Mouse (Mus musculus): Measurements from ENCODE around the gene Gm10282.

Gm10282 gene

DNA sequence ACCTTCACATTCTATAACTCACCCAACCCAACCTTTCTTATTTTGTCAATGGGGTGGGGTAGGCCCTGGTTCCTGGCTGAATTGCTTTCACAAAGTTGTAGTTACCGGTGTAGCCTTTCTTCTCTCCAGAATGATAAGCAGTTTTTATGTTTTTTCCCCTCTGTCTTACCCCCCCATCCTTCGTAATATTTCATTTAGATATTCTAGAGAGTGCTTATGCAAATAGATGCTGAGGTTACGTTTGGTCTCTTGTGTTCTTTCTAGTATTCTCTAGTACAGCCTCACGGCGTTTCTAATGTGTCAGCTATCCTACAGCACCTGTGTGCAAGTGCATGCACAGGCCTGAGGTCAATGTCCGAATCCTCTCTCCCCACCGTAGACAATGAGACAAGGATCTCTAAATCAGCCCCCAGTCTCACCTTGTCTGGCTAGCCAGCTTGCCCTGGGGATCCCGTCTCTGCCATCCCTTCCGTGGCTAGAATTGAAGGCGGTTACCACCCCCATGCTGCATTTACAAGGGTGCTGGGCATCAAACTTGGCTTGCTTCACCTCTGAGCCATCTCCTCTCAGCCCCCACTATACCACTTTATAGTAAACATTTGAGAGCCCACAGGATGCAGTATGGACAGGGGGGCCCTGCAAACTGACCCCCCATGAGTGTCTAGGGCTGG, 19.1 kb upstream of the Gm10282 start:
- in situ Hi-C loops (cut with MboI; ENCODE audit: low sequenced_read_pairs), result no loop called here

DNA sequence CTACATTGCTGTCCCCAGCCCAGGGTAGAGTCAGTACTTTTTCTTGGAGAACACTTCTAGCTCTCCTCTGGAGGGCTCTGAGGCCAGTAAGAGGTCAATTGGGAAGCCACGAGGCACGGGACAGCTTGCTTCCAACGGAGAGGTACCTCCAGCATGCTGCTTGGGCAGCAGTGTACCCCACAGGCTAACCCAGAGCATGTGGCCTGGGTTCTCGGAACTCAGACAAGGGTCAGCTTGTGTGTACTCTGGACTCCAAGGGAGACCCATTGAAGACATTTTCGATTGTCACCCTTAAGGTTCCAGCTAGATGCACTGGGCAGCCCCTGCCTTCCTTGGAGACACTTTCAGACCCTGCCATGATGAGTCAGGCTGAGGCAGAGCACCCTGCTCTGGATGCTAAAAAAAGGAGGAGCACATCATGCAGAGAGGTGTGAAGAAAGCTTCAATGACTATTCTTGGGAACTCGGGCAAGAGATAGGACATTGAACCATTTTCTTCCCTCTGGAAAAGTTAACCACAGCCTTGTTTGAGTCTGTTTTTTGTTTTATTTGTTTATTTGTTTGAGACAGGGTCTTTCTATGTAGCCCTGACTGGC, 18.2 kb upstream of the Gm10282 start:
- in situ Hi-C loops (cut with MboI; ENCODE audit: low sequenced_read_pairs), result no loop called here

DNA sequence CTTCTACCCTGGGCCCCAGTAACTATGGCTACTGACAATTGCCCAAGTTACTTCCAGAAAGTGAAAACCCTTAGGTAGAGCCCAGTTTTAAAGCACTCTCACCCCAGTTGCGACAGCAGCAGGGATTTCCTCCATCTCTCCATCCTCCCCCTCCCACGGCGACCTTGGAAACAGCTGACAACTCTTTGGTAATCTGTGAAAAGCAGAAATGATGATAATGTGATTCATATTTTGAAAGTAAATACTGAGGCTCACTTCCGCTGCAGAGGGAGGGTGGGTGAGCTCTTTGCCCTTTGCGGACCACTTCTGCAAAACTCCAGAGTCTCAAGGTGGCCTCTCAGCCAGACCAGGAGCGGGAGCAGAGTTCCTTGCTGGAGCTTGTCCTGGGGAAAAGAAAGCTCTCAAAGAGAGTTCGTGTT, 17.4 kb upstream of the Gm10282 start:
- in situ Hi-C loops (cut with MboI; ENCODE audit: low sequenced_read_pairs), result no loop called here

DNA sequence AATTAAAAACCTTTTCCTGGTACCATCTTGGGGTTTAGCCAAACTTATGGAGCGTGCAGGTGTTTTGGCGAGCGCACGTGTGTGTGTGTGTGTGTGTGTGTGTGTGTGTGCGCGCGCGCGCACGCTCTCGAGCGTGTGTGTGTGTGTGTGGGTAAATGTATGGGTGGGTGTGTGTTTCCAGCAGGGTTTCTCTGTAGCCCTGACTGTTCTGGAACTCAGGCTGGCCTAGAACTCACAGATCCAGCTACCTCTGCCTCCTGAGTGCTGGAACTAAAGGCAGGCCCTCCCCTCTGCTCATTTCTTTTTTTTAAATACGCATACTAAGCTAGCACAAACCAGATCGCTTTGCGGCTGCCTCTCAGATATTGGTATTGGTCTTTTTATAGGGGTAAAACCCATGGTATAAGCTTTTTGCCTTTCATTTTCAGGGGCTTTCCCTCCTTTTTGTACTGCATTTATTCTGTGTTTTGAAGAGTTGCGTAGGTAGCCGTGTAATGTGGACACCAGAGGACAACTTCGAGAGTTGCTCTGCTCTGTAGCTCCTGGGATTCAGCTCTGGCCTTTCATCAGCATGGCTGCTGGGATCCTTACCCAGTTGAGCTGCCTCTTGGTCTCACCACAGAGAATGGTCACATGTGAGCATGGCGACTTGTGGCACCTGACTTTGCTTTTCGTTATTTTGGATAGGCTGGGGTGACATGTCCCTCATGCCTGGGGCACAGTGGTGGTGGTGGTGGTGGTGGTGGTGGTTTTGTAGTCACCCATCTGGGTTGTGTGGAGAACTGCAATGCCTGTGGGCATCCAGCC, 16.8 kb upstream of the Gm10282 start:
- in situ Hi-C loops (cut with MboI; ENCODE audit: low sequenced_read_pairs), result no loop called here

DNA sequence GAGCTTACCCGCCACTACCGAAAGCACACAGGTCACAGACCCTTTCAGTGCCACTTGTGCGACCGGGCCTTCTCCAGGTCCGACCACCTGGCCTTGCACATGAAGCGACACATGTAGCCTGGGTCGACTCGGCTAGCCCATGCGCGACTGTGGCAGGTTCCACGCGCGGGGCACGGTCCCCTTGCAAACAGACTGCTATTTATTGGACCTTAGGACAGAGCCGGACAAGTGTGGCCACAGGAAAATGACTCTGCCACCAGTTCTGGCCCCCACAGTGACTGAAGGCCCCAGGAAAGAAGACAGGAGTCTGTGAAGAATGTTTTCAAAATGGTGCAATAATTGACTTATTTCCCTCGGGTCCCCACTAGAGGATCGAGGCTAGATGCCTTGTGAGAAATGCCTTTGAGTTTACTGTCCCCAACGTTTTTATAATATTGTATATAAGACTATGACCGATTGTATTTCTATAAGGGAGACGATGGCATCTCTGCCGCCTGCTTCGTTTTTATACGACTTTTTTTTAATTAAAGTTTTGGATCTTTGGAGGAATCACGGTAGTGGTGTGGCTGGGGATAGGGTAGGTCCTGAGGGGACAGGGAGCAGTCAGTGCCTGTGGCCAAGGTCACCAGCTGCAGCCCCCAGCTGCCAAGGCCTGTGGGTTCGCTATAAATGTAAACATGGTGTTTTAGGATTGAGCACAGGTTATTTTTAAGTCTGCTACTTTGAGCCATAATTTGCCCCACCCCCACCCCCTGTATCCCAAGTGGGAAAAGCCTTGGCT, 15.9 kb upstream of the Gm10282 start:
- in situ Hi-C loops (cut with MboI; ENCODE audit: low sequenced_read_pairs), result no loop called here

DNA sequence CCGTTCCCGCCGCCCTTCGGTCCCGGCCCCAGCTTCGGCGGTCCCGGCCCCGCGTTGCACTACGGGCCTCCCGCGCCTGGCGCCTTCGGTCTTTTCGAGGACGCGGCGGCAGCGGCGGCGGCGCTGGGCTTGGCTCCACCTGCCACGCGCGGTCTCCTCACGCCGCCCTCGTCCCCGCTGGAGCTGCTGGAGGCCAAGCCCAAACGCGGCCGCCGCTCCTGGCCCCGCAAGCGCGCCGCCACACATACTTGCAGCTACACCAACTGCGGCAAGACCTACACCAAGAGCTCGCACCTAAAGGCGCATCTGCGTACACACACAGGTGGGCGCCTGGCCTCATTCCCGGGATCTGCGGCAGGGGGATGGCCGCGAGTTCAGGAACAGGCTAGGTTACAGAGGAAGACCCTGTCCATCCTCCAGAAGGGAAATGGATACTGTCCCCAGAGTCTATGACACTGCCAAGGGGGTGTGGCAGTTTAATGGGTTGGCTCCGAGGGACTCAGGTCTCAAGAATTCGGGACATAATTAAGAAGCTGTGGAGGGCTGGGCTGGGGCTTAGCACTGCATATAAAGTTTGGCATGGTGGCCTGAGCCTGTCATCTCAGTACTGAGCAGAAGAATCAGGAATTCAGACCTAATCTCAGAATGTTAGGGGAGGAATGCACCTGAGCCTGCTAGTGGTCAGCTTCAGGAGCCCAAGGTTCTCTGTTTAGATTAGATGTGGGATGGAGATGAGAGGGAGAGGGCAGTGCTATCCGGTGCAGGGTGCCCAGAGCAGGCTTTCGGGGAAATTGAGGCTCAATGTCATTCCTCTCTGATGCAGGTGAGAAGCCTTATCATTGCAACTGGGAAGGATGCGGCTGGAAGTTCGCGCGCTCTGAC, 15.1 kb upstream of the Gm10282 start:
- in situ Hi-C loops (cut with MboI; ENCODE audit: low sequenced_read_pairs), result no loop called here

DNA sequence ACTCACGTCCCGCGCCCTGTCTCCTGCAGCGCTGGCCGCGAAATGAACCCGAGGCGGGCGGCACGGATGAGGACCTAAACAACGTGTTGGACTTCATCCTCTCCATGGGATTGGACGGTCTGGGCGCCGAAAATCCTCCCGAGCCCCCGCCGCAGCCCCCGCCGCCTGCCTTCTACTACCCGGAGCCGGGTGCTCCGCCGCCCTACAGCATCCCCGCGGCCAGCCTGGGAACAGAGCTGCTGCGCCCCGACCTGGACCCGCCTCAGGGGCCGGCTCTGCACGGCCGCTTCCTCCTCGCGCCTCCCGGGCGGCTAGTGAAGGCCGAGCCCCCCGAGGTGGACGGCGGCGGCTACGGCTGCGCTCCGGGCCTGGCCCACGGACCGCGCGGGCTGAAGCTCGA, 14.3 kb upstream of the Gm10282 start:
- in situ Hi-C loops (cut with MboI; ENCODE audit: low sequenced_read_pairs), result no loop called here

DNA sequence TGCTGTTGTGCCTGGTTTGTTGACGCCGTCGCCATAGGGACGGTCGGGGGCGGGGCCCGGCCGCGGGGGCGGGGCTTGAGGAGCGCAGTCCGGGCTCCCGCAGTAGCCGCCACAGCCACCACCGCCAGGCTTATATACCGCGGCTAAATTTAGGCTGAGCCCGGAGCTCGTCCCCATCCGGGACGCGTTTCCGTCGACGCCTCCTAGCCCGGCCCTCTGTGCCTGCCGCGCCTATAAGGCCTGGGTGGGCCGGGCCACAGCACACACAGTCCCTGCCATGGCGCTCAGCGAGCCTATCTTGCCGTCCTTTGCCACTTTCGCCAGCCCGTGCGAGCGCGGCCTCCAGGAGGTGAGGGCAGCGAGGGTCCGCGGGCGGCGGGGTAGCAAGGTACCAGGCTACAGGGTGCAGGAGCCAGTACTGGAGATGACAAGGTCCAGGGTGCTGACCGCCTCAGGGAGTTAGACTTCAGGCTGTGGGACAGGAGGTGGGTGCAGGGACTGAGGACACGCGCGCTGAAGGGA, 13.8 kb upstream of the Gm10282 start, which contains the start of gene Klf2:
TSS of gene Klf2 (plus strand) at position 233 of the 522 bp plus-strand sequence.
- in situ Hi-C loops (cut with MboI; ENCODE audit: low sequenced_read_pairs), result no loop called here

DNA sequence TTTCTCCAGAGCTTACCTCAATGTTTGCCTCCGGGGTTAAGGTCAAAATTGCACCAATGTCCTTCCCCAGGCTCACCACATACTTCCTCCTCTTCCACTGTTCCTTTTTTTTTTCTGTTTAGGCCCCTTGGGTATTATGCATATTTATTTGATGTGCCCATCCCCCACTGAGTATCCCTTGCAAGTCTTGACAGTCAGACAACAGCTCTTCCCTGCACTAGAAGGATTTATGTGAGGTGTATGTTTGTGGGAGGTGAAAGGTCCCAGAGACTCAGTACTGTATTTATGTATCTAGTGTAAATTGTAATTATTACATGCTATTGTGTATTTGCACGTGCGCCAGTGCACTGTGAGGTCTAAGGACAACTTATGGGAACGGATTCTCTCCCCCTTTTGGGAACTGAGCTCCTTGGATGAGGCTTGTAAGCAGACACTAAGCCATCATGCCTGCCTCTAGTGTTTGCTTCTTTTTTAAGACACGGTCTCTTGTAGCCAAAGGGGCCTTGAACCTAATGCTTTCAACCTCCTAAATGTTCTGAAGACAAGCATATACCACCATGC, 12.8 kb upstream of the Gm10282 start:
- in situ Hi-C loops (cut with MboI; ENCODE audit: low sequenced_read_pairs), result no loop called here

DNA sequence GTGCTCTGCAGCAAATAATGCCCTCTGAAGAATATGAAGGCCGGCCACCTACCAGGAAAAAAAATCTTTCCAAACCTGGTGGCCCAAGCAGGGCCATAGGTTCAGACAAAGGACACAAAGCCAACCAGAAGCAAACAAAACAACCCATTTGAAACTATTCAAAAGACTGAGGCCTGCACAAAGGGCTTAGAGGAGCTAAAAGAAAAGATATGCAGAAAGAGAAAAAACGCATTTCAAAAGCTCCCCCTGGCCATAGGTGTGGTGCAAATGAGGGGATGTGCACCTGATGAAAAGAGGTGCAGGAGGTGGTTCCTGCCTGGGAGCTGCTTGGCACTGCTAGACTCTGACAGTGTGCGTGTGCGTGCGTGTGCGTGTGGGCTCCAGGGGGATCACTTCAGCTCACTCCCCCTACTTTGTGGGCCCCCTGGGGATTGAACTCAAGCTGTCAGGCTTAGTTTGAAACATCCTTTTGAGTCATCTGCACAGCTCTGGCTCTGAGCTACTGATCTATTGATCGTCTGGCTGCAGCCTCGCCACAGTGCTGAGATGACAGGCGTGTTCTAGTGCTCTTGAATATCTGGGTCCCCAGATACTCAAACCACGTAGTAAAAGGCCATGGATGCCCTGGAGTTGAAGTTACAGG, 11.1 kb upstream of the Gm10282 start:
- in situ Hi-C loops (cut with MboI; ENCODE audit: low sequenced_read_pairs), result no loop called here

DNA sequence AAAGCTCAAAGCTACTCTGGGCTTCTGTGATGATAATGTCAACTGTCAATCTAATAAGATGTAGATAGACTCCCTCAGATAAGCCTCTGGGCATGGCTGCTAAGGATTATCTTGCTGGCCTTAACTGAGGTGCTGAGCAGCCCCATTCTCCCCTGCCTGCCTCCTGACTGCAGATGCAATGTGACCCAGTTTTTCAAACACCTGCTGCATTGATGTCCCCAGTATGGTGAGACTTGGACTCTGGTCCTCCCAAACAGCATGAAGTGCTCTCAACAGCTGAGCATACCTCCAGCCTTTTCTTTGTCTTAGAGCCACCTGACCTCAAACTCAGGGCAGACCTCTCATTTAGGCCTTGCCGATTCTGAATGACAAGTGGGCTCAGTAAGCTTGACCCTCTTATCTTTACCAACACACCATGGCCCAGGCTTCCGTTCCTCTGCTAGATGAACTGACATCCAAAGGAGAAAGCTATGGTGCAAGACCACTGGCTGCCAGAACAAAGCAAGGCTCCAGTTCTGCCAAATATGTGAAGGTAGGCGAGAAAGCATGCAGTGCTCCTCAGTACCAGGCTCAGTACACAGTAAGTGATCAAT, 8.0 kb upstream of the Gm10282 start:
- in situ Hi-C loops (cut with MboI; ENCODE audit: low sequenced_read_pairs), result no loop called here

DNA sequence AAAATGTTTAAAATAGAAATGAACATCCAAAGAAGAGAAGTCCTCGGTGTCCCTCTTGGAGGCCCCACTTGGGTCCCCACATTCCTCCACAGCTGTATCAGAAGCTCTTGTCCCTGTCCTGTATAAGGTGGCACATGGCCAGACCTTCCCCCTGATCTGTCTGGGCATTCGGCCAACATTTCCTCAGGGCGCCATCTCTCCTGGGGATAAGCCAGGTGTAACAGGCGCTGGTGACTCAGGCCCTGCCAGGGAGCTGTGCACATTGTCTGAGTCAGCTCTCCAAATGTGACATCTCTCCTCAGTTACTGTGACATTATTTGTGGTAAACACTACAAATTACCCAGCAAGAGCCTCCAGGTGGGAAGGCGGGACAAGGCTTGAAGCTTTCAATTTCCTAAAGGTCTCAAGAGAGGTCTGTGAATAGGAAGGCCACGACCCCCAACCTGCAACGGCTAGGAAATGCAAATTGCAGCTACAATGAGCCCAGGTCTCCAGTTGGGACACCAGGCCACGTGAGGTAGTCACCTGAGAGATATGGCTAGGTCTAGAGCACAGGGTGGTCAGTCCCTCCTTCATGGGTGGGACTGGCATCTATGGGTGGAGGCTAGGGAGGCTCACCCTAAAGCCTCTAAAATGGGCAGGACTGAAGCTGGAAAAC, 5.9 kb upstream of the Gm10282 start:
- in situ Hi-C loops (cut with MboI; ENCODE audit: low sequenced_read_pairs), result no loop called here

DNA sequence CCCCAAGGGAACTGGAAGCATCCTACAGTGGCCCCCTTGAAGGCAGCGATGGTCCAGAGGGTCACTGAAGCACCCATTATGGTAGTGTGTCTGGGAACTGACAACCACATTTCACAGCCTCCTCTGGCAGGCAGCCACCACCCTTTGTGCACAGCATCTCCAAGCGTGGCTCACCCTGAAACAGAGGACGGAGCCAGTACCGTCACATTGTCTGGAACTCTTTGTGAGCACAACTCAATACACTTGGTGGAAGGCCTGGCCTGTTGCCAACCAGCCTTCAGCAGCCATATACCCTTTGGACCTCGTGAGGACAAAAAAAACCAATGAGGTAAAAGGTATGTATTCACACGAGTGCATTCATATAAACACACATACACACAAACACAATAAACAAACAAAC, 3.2 kb upstream of the Gm10282 start:
- in situ Hi-C loops (cut with MboI; ENCODE audit: low sequenced_read_pairs), result no loop called here

DNA sequence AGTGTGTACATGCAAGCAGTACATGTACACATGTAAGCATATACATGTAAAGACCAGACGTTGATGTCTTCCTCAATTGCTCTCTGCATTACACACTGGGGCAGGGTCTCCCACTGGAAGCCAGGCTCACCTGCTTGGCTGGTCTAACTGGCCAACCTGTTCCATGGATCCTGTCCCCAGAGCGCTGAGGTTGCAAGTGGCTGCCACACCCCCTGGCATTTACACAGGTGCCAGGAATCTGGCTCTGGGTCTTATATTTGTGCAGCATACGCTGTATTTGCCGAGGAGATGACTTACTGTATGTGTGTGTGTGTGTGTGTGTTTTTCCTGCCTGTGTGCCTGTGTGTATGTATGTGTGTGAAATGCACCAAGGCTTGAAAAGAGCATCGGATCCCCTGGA, 1.9 kb upstream of the Gm10282 start:
- in situ Hi-C loops (cut with MboI; ENCODE audit: low sequenced_read_pairs), result no loop called here

DNA sequence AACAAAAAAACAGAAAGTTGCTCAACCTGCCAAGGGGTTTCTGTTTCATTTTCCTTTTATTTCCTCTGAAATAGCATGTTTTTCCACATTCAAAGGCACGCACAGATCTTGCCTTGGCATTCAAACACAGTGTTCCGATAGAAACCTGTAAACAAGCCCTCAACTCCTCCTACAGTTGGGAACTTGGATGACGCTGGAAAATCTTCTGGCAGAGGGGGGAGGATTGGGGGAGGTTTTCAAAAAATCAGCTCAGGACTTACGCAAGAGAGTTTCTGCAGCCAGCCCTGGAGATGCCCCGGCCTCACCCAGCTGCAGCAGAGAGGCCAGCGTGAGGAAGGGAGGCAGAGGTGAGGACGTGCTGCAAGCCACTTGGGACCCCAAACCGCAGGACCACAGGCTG, 1.4 kb downstream of the Gm10282 start:
- in situ Hi-C loops (cut with MboI; ENCODE audit: low sequenced_read_pairs), result no loop called here

DNA sequence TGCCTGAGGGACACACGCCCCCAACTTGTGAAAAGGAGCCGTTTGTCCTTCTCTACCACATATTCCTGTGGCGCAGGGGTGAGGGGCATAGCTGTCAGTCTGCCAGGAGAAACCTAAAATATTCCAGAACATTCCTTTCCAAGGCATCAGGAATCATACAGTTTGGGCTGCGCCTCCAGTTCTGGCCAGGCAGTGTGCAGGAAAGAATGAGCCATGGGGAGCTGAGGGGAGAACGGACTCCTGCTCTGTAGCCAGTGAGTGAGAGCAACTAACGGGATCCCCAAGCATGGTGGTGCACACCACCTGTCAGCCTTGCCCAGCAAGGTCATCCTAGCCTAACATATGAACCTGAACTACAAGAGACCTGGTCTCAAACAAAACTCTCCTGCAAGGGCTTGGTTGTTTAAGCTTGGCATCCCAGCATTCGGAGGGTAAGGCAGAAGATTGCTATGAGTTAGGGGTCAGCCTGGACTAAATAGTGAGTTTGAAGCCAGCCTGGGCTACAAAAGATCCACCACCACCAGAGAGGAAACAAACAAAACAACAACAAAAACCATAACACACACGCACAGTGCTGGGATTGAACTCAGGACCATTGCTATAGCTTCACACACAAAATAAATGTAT, 2.0 kb downstream of the Gm10282 start:
- in situ Hi-C loops (cut with MboI; ENCODE audit: low sequenced_read_pairs), result no loop called here

DNA sequence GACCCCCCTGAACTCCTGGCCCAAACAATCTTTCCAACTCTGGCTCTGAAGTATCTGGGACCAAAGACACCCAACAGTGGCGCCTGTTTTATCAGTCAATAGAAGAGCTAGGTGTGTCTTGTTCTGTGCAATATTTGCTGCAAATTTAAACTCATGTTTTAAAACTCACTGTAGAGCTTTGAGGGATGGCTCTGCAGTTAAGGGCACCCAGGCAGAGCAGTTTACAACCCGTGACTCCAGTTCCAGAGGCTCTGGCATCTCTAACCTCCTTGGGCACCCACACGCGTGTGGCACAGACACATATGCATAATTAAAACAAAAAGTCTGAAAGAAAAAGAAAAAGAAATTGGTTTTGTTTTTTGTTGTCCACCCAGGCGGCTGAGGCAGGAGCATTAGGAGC, 3.6 kb downstream of the Gm10282 start:
- in situ Hi-C loops (cut with MboI; ENCODE audit: low sequenced_read_pairs), result no loop called here

Measured in CH12F3 (cell line).